Mouse (Mus musculus) embryonic facial prominence, embryonic 15.5 days (tissue): Measurements from ENCODE around the gene Rbm44. TPM values are rescaled to one million over a fixed set of nuclear protein-coding genes. Genes with fewer than 3 reads are reported as not detected.

Source experiments
- ATAC-seq: fragments of 200-750 bp; cut with Nextera tagmentation; 2 replicates; pipeline ENCODE4 v1.8.0; 2017; ENCODE audit warnings: low read depth, moderate TSS enrichment; ENCODE audit not compliant: insufficient number of reproducible peaks, low FRiP score, low TSS enrichment
- H3K27ac ChIP-seq: fragments of 300-500 bp; sonication (generic); replicated peaks from 2 replicates; pipeline ENCODE4 v1.5.1; 2015; ENCODE audit warnings: mild to moderate bottlenecking, inconsistent platforms
- H3K27me3 ChIP-seq: fragments of 300-500 bp; sonication (generic); 2 replicates; pipeline ENCODE4 v1.6.1; 2015; ENCODE audit warnings: inconsistent platforms
- H3K36me3 ChIP-seq: fragments of 300-500 bp; sonication (generic); 2 replicates; pipeline ENCODE4 v1.6.1; 2015; ENCODE audit warnings: mild to moderate bottlenecking, inconsistent platforms
- H3K4me1 ChIP-seq: fragments of 300-500 bp; sonication (generic); 2 replicates; pipeline ENCODE4 v1.6.1; 2015; ENCODE audit warnings: inconsistent platforms
- H3K4me2 ChIP-seq: fragments of 300-500 bp; sonication (generic); replicated peaks from 2 replicates; pipeline ENCODE4 v1.6.1; 2015; ENCODE audit warnings: mild to moderate bottlenecking, inconsistent platforms
- H3K4me3 ChIP-seq: fragments of 300-500 bp; sonication (generic); replicated peaks from 2 replicates; pipeline ENCODE4 v1.5.1; 2015; ENCODE audit warnings: mild to moderate bottlenecking, inconsistent platforms
- H3K9ac ChIP-seq: fragments of 300-500 bp; sonication (generic); 2 replicates; pipeline ENCODE4 v1.6.1; 2015; ENCODE audit warnings: inconsistent platforms
- H3K9me3 ChIP-seq: fragments of 300-500 bp; sonication (generic); replicated peaks from 2 replicates; pipeline ENCODE4 v1.6.1; 2016; ENCODE audit warnings: inconsistent platforms
- WGBS: fragments of 180-500 bp; shearing (Covaris S2); methylation state at CpG from one replicate; pipeline ENCODE4 v1.1.7; 2015; 5-methylcytosine and 5-hydroxymethylcytosine counted together
- polyA plus RNA-seq: library from polyadenylated mRNA; unstranded; fragments of >200 nt; fragmentation: Nextera tagmentation; extraction: Ambion mirVana; gene quantifications from 2 replicates; pipeline ENCODE4 v1.2.1, GENCODE M21; 2015

The Rbm44 gene
- 0.51 and 0.70 TPM in 2 replicates for polyA plus RNA-seq

DNA sequence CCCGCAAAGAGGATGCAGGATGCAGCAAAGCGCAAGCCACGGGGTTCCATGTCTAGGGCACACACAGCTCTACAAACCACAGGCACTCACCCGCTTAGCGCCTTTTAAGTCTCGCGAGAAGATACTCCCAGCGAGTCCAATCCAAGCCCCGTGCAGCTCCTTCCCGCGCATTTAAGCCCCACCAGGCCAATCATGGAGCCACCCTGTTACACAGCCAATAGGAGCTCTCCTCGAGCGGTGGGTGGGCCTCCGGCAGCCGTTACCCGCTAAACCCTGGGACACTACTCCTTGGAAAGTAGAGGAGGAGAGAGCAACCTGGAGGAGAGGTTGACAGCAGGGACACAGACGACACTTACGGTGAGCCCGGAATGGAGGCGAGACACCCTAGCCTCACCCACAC, at the start of gene Rbm44:
Gene Rbm44, plus strand, starts transcription at position 277 of the 400 bp plus-strand sequence.
- no peak within 1 kb of the TSS for H3K9ac ChIP-seq
- no peak within 1 kb of the TSS for H3K4me3 ChIP-seq
- no peaks in the 10 kb centered on the region for H3K36me3 ChIP-seq
- no peak for ATAC-seq
- H3K4me1 ChIP-seq = no peaks in the 10 kb centered on the region
- WGBS = 68% methylated on average over 20 of the region's 20 CpGs
- H3K27me3 ChIP-seq = no peaks in the 10 kb centered on the region
- H3K27ac ChIP-seq = no peak within 1 kb of the TSS
- no peak within 1 kb of the TSS for H3K4me2 ChIP-seq
- H3K9me3 ChIP-seq = no peaks in the 10 kb centered on the region

- Histone ChIP-seq H3K4me1 (peaks cover 13% of the 10 kb centered on the region), H3K27ac (peak overlapping the region; percentile 23; the same call in 1 of the 2 replicates)
Observed at GRCm38 (mm10) chr1:91095258-91095657, 49.6 kb upstream of the Rbm44 start.

DNA sequence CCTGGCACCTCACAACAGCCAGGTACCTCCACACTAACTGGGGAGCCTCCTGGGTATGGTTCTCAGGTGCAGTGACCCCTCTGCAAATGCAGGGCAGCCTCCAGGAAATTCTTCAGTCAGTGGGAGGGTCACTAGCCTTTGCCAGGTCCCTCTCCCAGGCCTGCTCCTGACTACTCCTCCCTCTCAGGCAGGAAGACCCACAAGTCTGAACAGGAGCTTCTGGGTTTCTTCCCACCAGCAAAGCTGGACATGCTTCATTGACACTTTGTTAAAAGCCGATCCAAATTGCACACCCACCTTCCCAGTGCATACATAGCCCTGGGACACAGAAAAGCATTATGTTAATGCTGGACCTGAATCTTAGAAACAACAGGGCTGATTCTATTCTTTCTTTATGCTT, 49.0 kb upstream of the Rbm44 start:
- Histone ChIP-seq H3K36me3 (no peaks in the 10 kb centered on the region), H3K9me3 (no peaks in the 10 kb centered on the region), H3K4me2 (no peak overlapping the region), H3K4me3 (no peak overlapping the region), H3K4me1 (peaks cover 13% of the 10 kb centered on the region), H3K27me3 (no peaks in the 10 kb centered on the region), H3K9ac (no peak overlapping the region), H3K27ac (0 out of 2 replicates have a peak overlapping the region, but pooled peaks have one; percentile 23)
- ATAC-seq = no peak
- 30% methylated on average over 1 of the region's 1 CpGs for WGBS

More at GRCm38 (mm10) chr1:91095258-91095657, 49.6 kb upstream of the Rbm44 start:
- Histone ChIP-seq H3K27me3 (no peaks in the 10 kb centered on the region), H3K36me3 (no peaks in the 10 kb centered on the region), H3K4me2 (no peak overlapping the region), H3K9me3 (no peaks in the 10 kb centered on the region), H3K9ac (no peak overlapping the region), H3K4me3 (no peak overlapping the region)
- ATAC-seq = no peak
- 50% methylated on average over 3 of the region's 3 CpGs for WGBS

GRCm38 (mm10) chr1:91096490-91096889, 48.4 kb upstream of the Rbm44 start:
- H3K4me2 ChIP-seq = no peak overlapping the region
- peaks cover 13% of the 10 kb centered on the region for H3K4me1 ChIP-seq
- H3K4me3 ChIP-seq = no peak overlapping the region
- no peaks in the 10 kb centered on the region for H3K27me3 ChIP-seq
- WGBS = 52% methylated on average over 5 of the region's 5 CpGs
- ATAC-seq = no peak
- no peaks in the 10 kb centered on the region for H3K9me3 ChIP-seq
- H3K9ac ChIP-seq = no peak overlapping the region
- no peak overlapping the region for H3K27ac ChIP-seq
- H3K36me3 ChIP-seq = 0 out of 2 replicates have a peak, but pooled peaks cover under 1% of the 10 kb centered on the region

DNA sequence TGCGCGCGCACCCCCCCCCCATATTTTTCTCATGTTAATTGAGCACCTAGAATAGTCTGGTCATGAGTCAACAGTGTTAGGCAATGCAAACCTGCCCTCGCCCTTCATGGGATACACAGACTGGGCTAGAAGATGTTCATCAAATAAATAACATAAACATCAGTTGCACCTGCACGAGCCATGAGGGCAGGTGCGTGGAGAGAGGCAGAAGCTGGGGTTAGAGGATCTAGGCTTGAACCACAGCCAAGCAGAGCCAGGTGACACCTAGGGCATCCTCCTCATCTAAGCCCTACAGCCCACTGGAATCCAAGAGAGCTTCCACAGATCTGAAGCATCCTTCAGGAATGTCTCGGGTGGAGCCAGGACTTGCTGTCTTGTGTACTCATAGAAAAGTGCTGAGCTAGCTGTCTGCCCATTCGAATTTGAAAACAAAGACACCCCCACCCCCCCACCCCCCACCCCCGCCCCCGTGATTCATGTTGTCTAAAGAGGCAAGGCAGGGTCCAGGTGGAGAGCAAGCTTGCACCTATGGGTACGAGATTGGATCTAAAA, 47.5 kb upstream of the Rbm44 start:
- Histone ChIP-seq H3K4me1 (peaks cover 13% of the 10 kb centered on the region), H3K27ac (no peak overlapping the region), H3K36me3 (0 out of 2 replicates have a peak, but pooled peaks cover 2% of the 10 kb centered on the region), H3K9me3 (no peaks in the 10 kb centered on the region), H3K9ac (no peak overlapping the region), H3K27me3 (no peaks in the 10 kb centered on the region), H3K4me2 (no peak overlapping the region), H3K4me3 (no peak overlapping the region)
- WGBS = 84% methylated on average over 11 of the region's 11 CpGs
- ATAC-seq = no peak

GRCm38 (mm10) chr1:91098887-91099286, 46.0 kb upstream of the Rbm44 start:
- Histone ChIP-seq H3K9me3 (no peaks in the 10 kb centered on the region), H3K36me3 (peaks cover 10% of the 10 kb centered on the region; the same call in 1 of the 2 replicates), H3K4me2 (no peak overlapping the region), H3K27ac (no peak overlapping the region), H3K9ac (no peak overlapping the region), H3K4me1 (peaks cover 13% of the 10 kb centered on the region), H3K27me3 (no peaks in the 10 kb centered on the region), H3K4me3 (no peak overlapping the region)
- 23% methylated on average over 6 of the region's 6 CpGs for WGBS
- peak; percentile 61; the same call in 1 of the 2 replicates for ATAC-seq

- Histone ChIP-seq H3K36me3 (peaks cover 34% of the 10 kb centered on the region), H3K27me3 (no peaks in the 10 kb centered on the region), H3K4me3 (no peak overlapping the region), H3K9ac (no peak overlapping the region), H3K27ac (no peak overlapping the region), H3K9me3 (no peaks in the 10 kb centered on the region), H3K4me1 (no peaks in the 10 kb centered on the region), H3K4me2 (no peak overlapping the region)
- ATAC-seq = no peak
- 70% methylated on average over 11 of the region's 11 CpGs for WGBS
Observed at GRCm38 (mm10) chr1:91101709-91102440, 43.0 kb upstream of the Rbm44 start.

DNA sequence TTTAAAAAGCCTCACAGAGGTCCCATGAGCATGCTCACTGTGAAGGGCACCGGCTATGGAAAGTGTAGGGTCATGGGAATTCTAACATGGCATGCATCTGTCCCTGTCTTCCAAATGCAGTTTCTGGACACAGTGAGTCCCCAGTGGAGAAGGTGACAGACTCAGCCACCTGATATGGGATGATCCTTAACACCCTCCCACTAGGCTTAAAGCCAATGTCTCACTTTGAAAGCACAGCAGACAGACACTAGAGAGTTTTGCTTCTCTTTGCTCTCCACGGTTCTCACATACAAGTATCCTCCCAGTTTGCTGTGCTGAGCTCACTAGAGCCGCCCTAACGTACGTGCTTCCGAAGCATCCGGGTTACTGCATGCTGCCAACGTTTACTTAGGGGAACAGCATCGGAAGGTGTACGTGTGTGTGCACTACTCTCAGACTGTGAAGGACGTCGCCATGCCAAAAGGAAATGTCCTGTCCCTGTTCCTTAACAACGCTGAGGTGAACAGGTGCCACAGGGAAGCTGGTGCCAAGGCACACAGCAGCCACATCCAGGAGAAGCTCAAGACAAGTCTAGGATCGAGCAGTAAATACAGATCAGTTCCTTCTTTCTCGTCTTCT, 41.4 kb upstream of the Rbm44 start:
- WGBS = 89% methylated on average over 15 of the region's 15 CpGs
- ATAC-seq = no peak

GRCm38 (mm10) chr1:91107548-91107947, 37.3 kb upstream of the Rbm44 start:
- no peak for ATAC-seq
- H3K36me3 ChIP-seq = peaks cover 55% of the 10 kb centered on the region

More for the DNA sequence above, 41.4 kb upstream of the Rbm44 start:
- Histone ChIP-seq H3K27ac (no peak overlapping the region), H3K4me2 (no peak overlapping the region), H3K4me1 (no peaks in the 10 kb centered on the region), H3K36me3 (peaks cover 48% of the 10 kb centered on the region), H3K9me3 (no peaks in the 10 kb centered on the region), H3K9ac (no peak overlapping the region), H3K4me3 (no peak overlapping the region), H3K27me3 (no peaks in the 10 kb centered on the region)

GRCm38 (mm10) chr1:91109302-91109701, 35.6 kb upstream of the Rbm44 start:
- no peak for ATAC-seq
- H3K4me2 ChIP-seq = no peak overlapping the region
- H3K36me3 ChIP-seq = peaks cover 52% of the 10 kb centered on the region
- WGBS = 47% methylated on average over 4 of the region's 4 CpGs
- H3K4me3 ChIP-seq = no peak overlapping the region
- H3K27ac ChIP-seq = no peak overlapping the region
- no peaks in the 10 kb centered on the region for H3K4me1 ChIP-seq
- H3K9ac ChIP-seq = no peak overlapping the region
- no peaks in the 10 kb centered on the region for H3K27me3 ChIP-seq
- H3K9me3 ChIP-seq = no peaks in the 10 kb centered on the region

More at GRCm38 (mm10) chr1:91107548-91107947, 37.3 kb upstream of the Rbm44 start:
- Histone ChIP-seq H3K27ac (no peak overlapping the region), H3K4me2 (no peak overlapping the region), H3K9ac (no peak overlapping the region), H3K4me3 (no peak overlapping the region), H3K4me1 (no peaks in the 10 kb centered on the region), H3K27me3 (no peaks in the 10 kb centered on the region), H3K9me3 (no peaks in the 10 kb centered on the region)
- 67% methylated on average over 5 of the region's 5 CpGs for WGBS

DNA sequence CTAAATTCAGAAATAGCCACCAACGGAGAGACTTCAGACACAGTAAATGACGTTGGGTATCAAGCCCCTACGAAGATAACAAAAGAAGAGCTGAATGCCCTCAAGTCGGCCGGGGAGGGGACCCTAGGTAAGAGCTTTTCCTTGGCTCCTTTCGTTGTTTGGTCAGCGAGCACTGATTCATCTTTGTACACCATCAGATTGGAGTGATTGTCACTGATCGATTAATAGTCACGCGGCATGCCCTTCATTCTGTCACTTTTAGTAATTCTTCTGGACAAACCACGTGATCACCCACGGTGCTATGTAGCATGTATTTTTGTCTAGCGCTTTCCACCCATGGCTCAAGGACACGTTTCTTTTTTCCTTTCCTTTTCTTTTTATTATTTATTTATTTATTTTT, 32.7 kb upstream of the Rbm44 start:
- no peaks in the 10 kb centered on the region for H3K9me3 ChIP-seq
- H3K9ac ChIP-seq = no peak overlapping the region
- ATAC-seq = no peak
- H3K36me3 ChIP-seq = peaks cover 42% of the 10 kb centered on the region
- H3K27me3 ChIP-seq = no peaks in the 10 kb centered on the region
- H3K27ac ChIP-seq = no peak overlapping the region
- H3K4me1 ChIP-seq = no peaks in the 10 kb centered on the region
- H3K4me3 ChIP-seq = no peak overlapping the region
- WGBS = 95% methylated on average over 14 of the region's 14 CpGs
- no peak overlapping the region for H3K4me2 ChIP-seq
